Mouse (Mus musculus) cerebellum, adult 9-10 months (tissue): ENCODE data around the gene Adamts3.

Source experiments
- DNase-seq: peaks from one replicate; pipeline ENCODE4 v3.0.0; 2022

The Adamts3 gene

GRCm38 (mm10) chr5:89701241-89702007 lies 181.7 kb downstream of the Adamts3 start:
- peak; percentile 28 for DNase-seq

- no peak for DNase-seq
These were observed 195.3 kb downstream of the Adamts3 start for GRCm38 (mm10) chr5:89687826-89688225.

- peak; percentile 66 for DNase-seq
These were observed 203.1 kb downstream of the Adamts3 start for GRCm38 (mm10) chr5:89679871-89680536.

- DNase-seq, result no peak
These were observed 205.0 kb downstream of the Adamts3 start for GRCm38 (mm10) chr5:89678148-89678547.

GRCm38 (mm10) chr5:89674066-89674848 lies 208.9 kb downstream of the Adamts3 start:
- no peak for DNase-seq

GRCm38 (mm10) chr5:89672950-89673349 lies 210.2 kb downstream of the Adamts3 start:
- no peak for DNase-seq

GRCm38 (mm10) chr5:89654327-89654726 lies 228.8 kb downstream of the Adamts3 start:
- DNase-seq, result no peak

GRCm38 (mm10) chr5:89653862-89654261 lies 229.3 kb downstream of the Adamts3 start:
- no peak for DNase-seq

GRCm38 (mm10) chr5:89646940-89647339 lies 236.2 kb downstream of the Adamts3 start:
- no peak for DNase-seq

GRCm38 (mm10) chr5:89635434-89635833 lies 247.7 kb downstream of the Adamts3 start:
- no peak for DNase-seq

- DNase-seq, result no peak
These were observed 251.5 kb downstream of the Adamts3 start for GRCm38 (mm10) chr5:89631599-89631998.
